Comparison of ENCODE assay signal across 8 mouse cellular contexts in genomic region chr13:109440331-109440730, GRCm38 (mm10).
A peak's percentile ranks its signal among the peaks of the same experiment; 100 is the strongest.
DNase-seq lines count a peak whose midpoint lies in the region; ATAC-seq lines count a peak whose summit lies in the region.

No protein-coding gene starts in this region.

- peak overlapping the region; percentile 42 for H3K4me3 ChIP-seq in macrophage (ENCODE audit: inconsistent target)

- H3K27ac ChIP-seq in macrophage, result peak overlapping the region; percentile 56

- intact Hi-C loops in gastrocnemius, postnatal 14 days (cut with DNase I; ENCODE audit: low total_unique reads), result loop anchor here (10.0 kb wide), 1 partner anchor 54 kb away; no protein-coding TSS in a partner anchor

- peak; percentile 67 for ATAC-seq in common myeloid progenitor, adult 5-6 weeks (replicated peaks; ENCODE audit: low read depth, poor library complexity, severe bottlenecking)

- WGBS in macrophage (ENCODE audit: missing documents), result 2% methylated on average over 8 of the region's 8 CpGs

- no peaks in the 10 kb centered on the region for H3K79me2 ChIP-seq in macrophage (ENCODE audit: inconsistent target)

- peak; percentile 77 for DNase-seq in adipocyte (ENCODE audit: low spot score)
- peak; percentile 62 for DNase-seq in gastrocnemius, postnatal 14 days
- peak; percentile 42 for DNase-seq in hindlimb bud, embryonic 11.5 days (ENCODE audit: extremely low spot score, low read depth, low spot score)
- peak; percentile 44 to 49 for DNase-seq in left cerebral cortex, adult 9 months (ENCODE audit: low spot score in 2 of 2)
- DNase-seq in right cerebral cortex, adult 2 months (ENCODE audit: low spot score in 2 of 2), result peak; percentile 52 to 66
- DNase-seq in c-Kit-positive CD71-positive TER-119-positive erythroid progenitor cells, embryonic 14.5 days (ENCODE audit: low spot score), result no peak

- no peaks in the 10 kb centered on the region for H3K36me3 ChIP-seq in macrophage (ENCODE audit: inconsistent target)
